Mouse (Mus musculus): ENCODE measurements around the gene Pheta1.
"Not testable (repeated sequence)": the region's sequence is repeated elsewhere in the genome, so short reads cannot be mapped to it uniquely, and the experiment has no call there.

Gene Pheta1

DNA sequence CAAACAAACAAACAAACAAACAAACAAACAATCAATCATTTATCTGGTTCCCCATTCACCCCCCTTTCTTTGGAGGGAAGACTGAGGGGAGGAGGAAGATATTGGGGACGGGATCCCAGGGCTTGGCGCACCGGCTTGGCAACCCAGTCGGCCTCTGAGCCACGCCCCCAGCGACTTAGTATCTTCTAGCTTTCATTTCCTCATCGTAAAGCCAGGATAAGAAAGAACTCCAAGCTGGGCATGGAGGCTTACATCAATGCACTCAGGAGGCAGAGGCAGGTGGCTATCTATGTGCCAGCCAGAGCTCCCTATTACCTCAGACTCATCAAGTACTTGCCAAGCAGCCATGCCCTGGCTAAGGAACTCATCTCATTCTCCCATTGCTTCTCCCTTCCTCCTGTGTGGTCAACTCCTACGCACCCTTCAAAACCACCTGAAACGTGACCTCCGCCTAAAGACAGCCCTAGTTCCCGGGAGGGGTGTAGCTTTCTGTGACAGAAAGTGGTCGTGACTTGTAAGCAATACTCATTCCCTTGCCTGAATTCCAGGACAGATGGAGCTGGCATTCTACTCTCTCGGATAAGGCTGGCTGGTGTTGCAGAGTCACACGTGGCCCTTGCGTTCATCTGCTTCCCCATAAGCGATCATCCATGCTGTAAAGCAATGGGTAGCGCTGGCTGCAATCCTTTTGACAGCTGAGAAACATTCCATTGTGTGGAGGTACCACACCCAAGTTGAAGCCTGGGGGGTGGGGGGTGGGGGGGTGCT lies 5.5 kb upstream of the Pheta1 start:
- DNase-seq (ENCODE audit: low spot score in 2 of 2), result no peak

GRCm38 (mm10) chr5:121845361-121845760 lies 3.4 kb upstream of the Pheta1 start:
- no peak for DNase-seq (ENCODE audit: low spot score in 2 of 2)

DNA sequence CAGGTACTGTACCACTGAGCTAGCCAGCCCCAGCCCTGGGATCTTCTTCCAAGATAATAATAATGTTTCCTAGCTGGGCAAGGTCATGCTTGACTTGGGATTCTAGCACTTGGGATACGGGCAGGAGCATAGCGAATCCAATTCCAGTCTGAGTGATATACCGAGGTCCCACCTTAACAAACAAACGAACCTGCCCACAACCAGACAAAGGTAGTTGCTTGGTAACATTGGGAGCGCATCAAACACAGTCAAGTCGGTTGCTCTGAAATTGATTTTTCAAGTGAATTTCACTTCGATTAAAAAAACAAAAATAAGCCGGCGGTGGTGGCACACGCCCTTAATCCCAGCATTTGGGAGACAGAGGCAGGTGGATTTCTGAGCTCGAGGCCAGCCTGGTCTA lies 2.5 kb upstream of the Pheta1 start:
- DNase-seq (ENCODE audit: low spot score in 2 of 2), result no peak

DNA sequence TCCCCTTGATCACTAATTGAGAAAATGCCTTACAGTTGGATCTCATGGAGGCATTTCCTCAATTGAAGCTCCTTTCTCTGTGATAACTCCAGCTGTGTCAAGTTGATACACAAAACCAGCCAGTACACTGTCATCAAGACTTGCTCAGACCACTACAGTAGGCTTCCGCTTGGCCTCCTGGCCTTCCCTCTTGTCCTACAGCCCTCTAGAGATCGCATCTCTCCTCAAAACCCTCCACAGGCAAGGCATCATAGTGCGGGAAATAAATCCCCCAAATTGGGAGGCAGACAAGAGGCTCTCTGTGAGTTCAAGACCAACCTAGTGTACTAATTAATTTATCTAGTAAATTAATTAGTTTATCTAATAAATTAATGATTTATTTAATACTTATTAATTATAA lies 1.5 kb upstream of the Pheta1 start:
- DNase-seq (ENCODE audit: low spot score in 2 of 2), result not testable (repeated sequence)

DNA sequence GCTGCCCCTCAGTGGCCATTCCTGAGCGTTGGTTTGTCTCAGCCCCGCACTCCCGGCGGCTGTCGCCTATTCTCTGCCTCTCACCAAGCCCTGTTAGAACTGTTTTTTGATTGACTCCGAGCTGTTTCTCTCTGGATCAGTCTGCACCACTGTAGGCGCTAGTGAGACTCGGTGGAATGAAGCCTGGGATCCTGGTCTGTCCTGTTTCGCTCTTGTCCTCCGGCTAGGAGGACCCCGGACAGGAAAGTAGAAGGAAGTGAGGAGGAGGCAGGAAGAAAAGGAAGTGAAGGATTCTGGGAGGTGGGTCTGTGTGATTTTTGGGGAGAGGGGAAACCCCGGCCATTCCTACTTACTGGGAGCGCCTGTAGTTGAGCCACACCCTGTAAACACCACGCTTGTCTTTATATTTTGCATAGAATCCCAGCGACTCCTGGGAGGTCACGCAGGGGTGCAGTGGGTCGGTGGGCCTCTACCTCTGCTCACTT lies 707 bp upstream of the Pheta1 start:
- DNase-seq (ENCODE audit: low spot score in 2 of 2), result peak in 1 of 2 experiments; percentile 53

DNA sequence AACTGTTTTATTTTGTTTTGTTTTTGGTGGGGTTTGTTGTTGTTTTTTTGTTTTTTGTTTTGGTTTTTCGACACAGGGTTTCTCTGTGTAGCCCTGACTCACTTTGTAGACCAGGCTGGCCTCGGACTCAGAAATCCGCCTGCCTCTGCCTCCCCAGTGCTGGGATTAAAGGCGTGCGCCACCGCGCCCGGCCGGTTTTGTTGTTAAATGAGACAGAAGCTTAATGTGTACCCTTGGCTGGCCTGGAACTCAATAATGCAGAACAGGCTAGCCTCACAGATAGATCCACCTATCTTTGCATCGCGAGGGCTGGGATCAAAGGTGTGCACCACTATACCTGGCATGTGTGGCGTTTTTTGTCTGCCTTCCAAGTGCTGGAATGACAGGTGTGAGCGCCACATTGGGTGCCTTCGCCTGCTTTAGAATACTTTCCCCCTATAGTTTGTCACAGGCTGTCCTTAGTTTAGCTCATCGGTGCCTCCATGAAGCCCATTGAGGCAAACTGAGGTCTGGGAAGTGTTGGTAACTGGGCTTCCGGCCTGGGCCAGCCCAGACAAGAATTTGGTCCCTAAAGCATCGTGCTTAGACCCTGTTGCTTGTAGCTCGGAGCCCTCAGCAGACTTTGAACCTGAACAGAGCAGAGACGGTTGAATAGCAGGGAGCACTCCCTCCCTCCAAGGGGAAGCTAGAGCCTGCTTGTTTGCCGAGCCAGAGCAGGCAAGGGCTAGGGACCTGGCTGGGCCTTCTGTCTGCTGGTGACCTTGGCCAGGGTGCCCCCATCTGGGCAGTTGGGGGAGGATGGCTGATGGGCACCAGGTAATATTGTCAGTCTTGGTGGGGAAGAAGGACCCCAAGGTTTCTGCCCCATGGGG lies 930 bp downstream of the Pheta1 start:
- DNase-seq (ENCODE audit: low spot score in 2 of 2), result no peak

- no peak for DNase-seq (ENCODE audit: low spot score in 2 of 2)
Observed at GRCm38 (mm10) chr5:121853368-121854051, 4.7 kb downstream of the Pheta1 start.

DNA sequence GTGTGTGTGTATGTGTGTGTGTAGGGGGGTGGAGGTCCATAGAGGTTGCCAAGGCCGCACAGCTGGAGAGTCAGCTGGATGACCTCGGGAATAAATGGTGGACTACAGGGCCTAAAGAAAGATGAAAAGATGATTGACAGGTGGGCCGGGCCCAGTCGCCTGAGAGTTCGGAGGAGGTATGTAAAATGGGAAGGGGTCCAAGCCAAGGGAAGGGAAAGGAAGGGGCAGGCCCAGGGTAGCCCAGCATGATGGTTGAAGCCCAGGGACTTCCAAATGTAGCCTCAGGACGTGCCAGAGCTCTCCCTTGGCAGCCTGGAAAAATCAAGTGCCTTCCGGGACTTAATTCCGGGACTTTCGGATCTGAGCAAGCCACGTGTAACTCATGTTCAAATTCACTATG lies 6.0 kb downstream of the Pheta1 start:
- no peak for DNase-seq (ENCODE audit: low spot score in 2 of 2)

- no peak for DNase-seq (ENCODE audit: low spot score in 2 of 2)
Observed at GRCm38 (mm10) chr5:121856740-121857139, 8.0 kb downstream of the Pheta1 start.

DNA sequence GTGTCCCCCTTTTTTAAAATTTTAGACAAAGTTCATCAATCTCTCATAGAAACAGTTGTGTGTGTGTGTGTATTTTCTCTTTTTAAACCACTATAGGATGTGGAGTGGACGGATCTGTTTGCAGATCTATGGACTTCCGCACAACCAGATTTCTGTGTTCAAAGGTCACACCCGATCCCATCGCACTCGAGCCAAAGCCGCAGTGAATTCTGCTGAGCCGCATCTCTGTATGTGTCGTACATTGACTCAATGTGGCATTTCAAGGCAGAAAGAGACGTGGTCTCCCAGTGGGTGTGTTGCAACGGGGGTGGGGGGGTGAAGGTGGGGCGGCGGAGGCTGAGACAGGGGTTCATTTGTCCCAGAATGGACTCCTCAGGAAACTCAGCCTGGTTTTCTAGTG lies 9.6 kb downstream of the Pheta1 start:
- DNase-seq (ENCODE audit: low spot score in 2 of 2), result no peak

DNA sequence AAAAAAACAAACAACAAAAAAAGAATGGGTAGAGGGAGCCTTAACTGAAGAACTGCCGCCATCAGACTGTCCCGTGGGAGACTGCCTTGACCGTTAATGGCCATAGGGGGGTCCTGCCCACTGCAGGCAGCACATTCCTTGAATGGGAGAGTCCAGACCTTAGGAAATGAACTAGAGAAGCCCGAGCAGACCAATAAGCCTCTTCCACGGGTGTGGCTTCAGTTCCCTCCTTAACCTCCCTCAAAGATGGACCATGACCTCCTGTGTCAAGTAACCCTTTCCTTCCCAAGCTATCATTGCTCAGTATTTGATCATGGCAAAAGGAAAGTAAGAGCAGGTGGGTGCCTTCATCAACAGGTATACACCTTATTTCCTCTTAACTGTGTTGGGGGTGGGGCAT lies 13.2 kb downstream of the Pheta1 start:
- no peak for DNase-seq (ENCODE audit: low spot score in 2 of 2)

GRCm38 (mm10) chr5:121864330-121864729 lies 15.5 kb downstream of the Pheta1 start:
- DNase-seq (ENCODE audit: low spot score in 2 of 2), result no peak

GRCm38 (mm10) chr5:121867963-121868362 lies 19.2 kb downstream of the Pheta1 start:
- no peak for DNase-seq (ENCODE audit: low spot score in 2 of 2)

- no peak for DNase-seq (ENCODE audit: low spot score in 2 of 2)
Observed at GRCm38 (mm10) chr5:121870832-121871231, 22.0 kb downstream of the Pheta1 start.

GRCm38 (mm10) chr5:121871515-121872030 lies 22.8 kb downstream of the Pheta1 start:
- DNase-seq (ENCODE audit: low spot score in 2 of 2), result no peak

GRCm38 (mm10) chr5:121872158-121872557 lies 23.4 kb downstream of the Pheta1 start:
- peak; percentile 82 to 89 for DNase-seq (ENCODE audit: low spot score in 2 of 2)

- DNase-seq (ENCODE audit: low spot score in 2 of 2), result no peak
Observed at GRCm38 (mm10) chr5:121875041-121875440, 26.3 kb downstream of the Pheta1 start.

GRCm38 (mm10) chr5:121876901-121877300 lies 28.1 kb downstream of the Pheta1 start:
- DNase-seq (ENCODE audit: low spot score in 2 of 2), result no peak

DNA sequence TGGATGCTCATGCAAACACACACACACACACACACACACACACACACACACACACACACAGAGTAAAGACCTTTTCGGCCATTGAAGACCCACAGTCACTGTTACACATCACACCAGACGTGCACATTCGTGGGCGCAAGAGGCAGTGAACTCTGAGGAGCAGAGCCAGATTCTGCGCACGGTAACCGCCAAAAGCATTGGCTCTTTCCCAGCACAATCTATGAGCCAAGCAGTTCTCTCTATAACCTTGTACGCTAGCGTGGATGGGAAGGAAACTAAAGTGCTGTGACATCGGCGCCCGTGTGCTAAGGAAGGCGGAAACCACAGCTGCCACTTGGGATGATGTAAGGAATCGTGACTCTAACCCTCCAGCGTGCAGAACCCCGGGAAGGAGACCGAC lies 29.9 kb downstream of the Pheta1 start:
- DNase-seq (ENCODE audit: low spot score in 2 of 2), result no peak

DNA sequence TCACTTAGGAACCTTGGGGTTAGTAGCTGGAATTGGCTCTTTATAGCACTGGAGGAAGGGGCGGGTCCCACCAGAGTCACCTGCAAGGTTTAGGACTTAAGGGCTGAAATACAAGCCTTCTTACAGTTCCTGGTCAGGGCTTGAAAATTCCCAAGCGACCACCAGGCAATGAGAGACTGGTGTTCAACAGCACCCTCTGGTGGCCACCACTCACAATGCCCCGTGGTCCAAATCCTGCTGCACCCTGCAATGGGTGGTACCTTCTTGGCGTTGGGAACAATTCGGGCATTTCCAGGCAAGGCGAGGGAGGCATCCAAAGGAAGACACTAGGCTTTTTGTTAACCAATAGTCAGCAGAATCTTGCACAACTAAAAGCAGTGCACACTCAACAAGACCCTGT lies 30.4 kb downstream of the Pheta1 start:
- no peak for DNase-seq (ENCODE audit: low spot score in 2 of 2)

GRCm38 (mm10) chr5:121883356-121883755 lies 34.6 kb downstream of the Pheta1 start:
- no peak for DNase-seq (ENCODE audit: low spot score in 2 of 2)

DNA sequence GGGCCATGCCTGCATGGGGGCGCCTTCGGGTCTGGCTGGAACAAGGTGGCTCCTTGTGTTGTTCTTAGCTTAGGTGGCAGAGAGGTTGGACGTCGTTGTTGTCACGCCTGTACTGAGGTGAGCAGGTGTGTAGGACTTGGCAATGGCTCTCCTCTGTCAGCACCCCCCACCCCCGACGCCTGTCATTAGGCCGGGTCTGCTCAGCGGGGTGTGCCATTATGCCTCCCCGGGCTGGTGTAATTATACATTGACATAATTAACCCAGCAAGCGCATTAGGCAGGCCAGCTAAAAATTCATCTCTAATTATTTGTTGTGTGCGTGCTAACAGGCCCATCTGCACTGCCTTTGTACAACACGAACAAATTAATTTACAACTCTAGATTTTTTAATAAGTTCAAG lies 40.6 kb downstream of the Pheta1 start:
- DNase-seq (ENCODE audit: low spot score in 2 of 2), result no peak

Data from right cerebral cortex, adult 2 months (tissue).